Mouse (Mus musculus): ENCODE measurements around the gene Rasal1. TPM values are rescaled to one million over a fixed set of nuclear protein-coding genes. Genes with fewer than 3 reads are reported as not detected.

Gene Rasal1
- total RNA-seq, 4 experiments from 2014 or later = 84.4 to 112 (median 96.9) TPM

- DNase-seq (ENCODE audit: low spot score in 2 of 2) = no peak
Observed at GRCm38 (mm10) chr5:120718600-120719378, 70.2 kb downstream of the Rasal1 start.

- DNase-seq (ENCODE audit: low spot score in 2 of 2) = no peak
Observed at GRCm38 (mm10) chr5:120721005-120721404, 72.4 kb downstream of the Rasal1 start.

GRCm38 (mm10) chr5:120725811-120726455 is 77.3 kb downstream of the Rasal1 start:
- no peak for DNase-seq (ENCODE audit: low spot score in 2 of 2)

Other genes starting within 250 kb of the Rasal1 start
- gene Lhx5, start 217.1 kb upstream of the Rasal1 start, total RNA-seq (2022) = under 1 TPM in 2 of 4 experiments, not detected in 2; 0.10 to 0.11 TPM
- 10 to 100 TPM in 3 of 4 experiments, 1 to 10 TPM in 1; 7.5 to 11.6 (median 10.6) TPM for gene Sdsl, start 176.0 kb upstream of the Rasal1 start, total RNA-seq (2022)
- under 1 TPM in 2 of 4 experiments, not detected in 2; 0.82 to 0.91 TPM for gene Sds, start 172.3 kb upstream of the Rasal1 start, total RNA-seq (2022)
- 10 to 100 TPM; 57.9 to 76.5 (median 66.5) TPM for gene Plbd2, start 145.2 kb upstream of the Rasal1 start, total RNA-seq (2022)
- gene Slc8b1, start 137.6 kb upstream of the Rasal1 start, total RNA-seq (2022) = 10 to 100 TPM in 1 of 4 experiments, 1 to 10 TPM in 3; 9.6 to 10.8 (median 9.8) TPM
- gene Tpcn1, start 60.1 kb upstream of the Rasal1 start, total RNA-seq (2022) = 10 to 100 TPM; 38.2 to 43.8 (median 41.1) TPM
- gene Iqcd, start 59.8 kb upstream of the Rasal1 start, total RNA-seq (2022) = 1 to 10 TPM; 1.2 to 1.6 (median 1.5) TPM
- gene Rita1, start 36.2 kb upstream of the Rasal1 start, total RNA-seq (2022) = 10 to 100 TPM; 22.1 to 27.3 (median 24.7) TPM
- 10 to 100 TPM; 32.8 to 37.1 (median 35.7) TPM for gene Ddx54, start 36.1 kb upstream of the Rasal1 start, total RNA-seq (2022)
- under 1 TPM in 2 of 4 experiments, not detected in 2; 0.50 to 0.56 TPM for gene Cfap73, start 14.6 kb upstream of the Rasal1 start, total RNA-seq (2022)
- gene Dtx1, start 63.1 kb downstream of the Rasal1 start, total RNA-seq (2022) = 10 to 100 TPM; 62.9 to 71.1 (median 66.9) TPM
- under 1 TPM; 0.12 to 0.65 (median 0.40) TPM for gene Oas2, start 101.0 kb downstream of the Rasal1 start, total RNA-seq (2022)
- under 1 TPM in 2 of 4 experiments, not detected in 2; 0.09 to 0.30 TPM for gene Oas3, start 128.8 kb downstream of the Rasal1 start, total RNA-seq (2022)
- not detected for gene Oas1e, start 146.7 kb downstream of the Rasal1 start, total RNA-seq (2022)
- 1 to 10 TPM in 1 of 4 experiments, under 1 TPM in 3; 0.12 to 1.2 (median 0.65) TPM for gene Oas1c, start 163.7 kb downstream of the Rasal1 start, total RNA-seq (2022)
- gene Oas1f, start 198.6 kb downstream of the Rasal1 start, total RNA-seq (2022) = not detected
- not detected for gene Oas1h, start 212.6 kb downstream of the Rasal1 start, total RNA-seq (2022)
- gene Oas1g, start 238.8 kb downstream of the Rasal1 start, total RNA-seq (2022) = under 1 TPM in 1 of 4 experiments, not detected in 3; 0.84 TPM